ENCODE assay signal across 23 mouse cellular contexts in genomic region chr6:21828437-21828836, GRCm38 (mm10). TPM values are rescaled to one million over a fixed set of nuclear protein-coding genes. Genes with fewer than 3 reads are reported as not detected.
DNase-seq lines count a peak whose midpoint lies in the region; ATAC-seq lines count a peak whose summit lies in the region.
"Had no signal": no experiment of that assay in that cellular context is flagged by ENCODE, and none has a peak within 500 bp of the region (broad histone marks: within the 10 kb centered on the region; RNA-seq: fewer than 3 reads in every experiment).

No protein-coding gene starts in this region.

- 67% methylated on average over 4 of the region's 4 CpGs for WGBS in liver, embryonic 15.5 days (ENCODE audit: insufficient replicate concordance)
- 70% methylated on average over 4 of the region's 4 CpGs for WGBS in liver, embryonic 12.5 days (ENCODE audit: insufficient replicate concordance)
- WGBS in intestine, embryonic 15.5 days, result 64% methylated on average over 4 of the region's 4 CpGs

- no peaks in the 10 kb centered on the region for H3K27me3 ChIP-seq in liver, embryonic 15.5 days
- H3K27me3 ChIP-seq in liver, embryonic 12.5 days (replicated peaks), result no peaks in the 10 kb centered on the region
- no peaks in the 10 kb centered on the region for H3K27me3 ChIP-seq in intestine, embryonic 15.5 days (replicated peaks)
- H3K27me3 ChIP-seq: forebrain, embryonic 12.5 days; hindbrain, embryonic 12.5 days; limb, embryonic 13.5 days; neural tube, embryonic 12.5 days had no signal

- H3K4me1 ChIP-seq in liver, embryonic 15.5 days (replicated peaks), result no peaks in the 10 kb centered on the region
- H3K4me1 ChIP-seq in liver, embryonic 12.5 days, result no peaks in the 10 kb centered on the region
- H3K4me1 ChIP-seq in intestine, embryonic 15.5 days (replicated peaks), result peaks cover 13% of the 10 kb centered on the region; the same call in 1 of the 2 replicates
- H3K4me1 ChIP-seq: forebrain, embryonic 12.5 days; hindbrain, embryonic 12.5 days; neural tube, embryonic 12.5 days had no signal

- no peaks in the 10 kb centered on the region for H3K9me3 ChIP-seq in liver, embryonic 15.5 days (replicated peaks)
- H3K9me3 ChIP-seq in liver, embryonic 12.5 days (replicated peaks), result no peaks in the 10 kb centered on the region
- no peaks in the 10 kb centered on the region for H3K9me3 ChIP-seq in intestine, embryonic 15.5 days
- H3K9me3 ChIP-seq: embryonic facial prominence, embryonic 10.5 days; forebrain, embryonic 12.5 days; hindbrain, embryonic 12.5 days; limb, embryonic 13.5 days; neural tube, embryonic 12.5 days had no signal

- peak overlapping the region; percentile 61 for H3K27ac ChIP-seq in liver, embryonic 15.5 days (replicated peaks)
- H3K27ac ChIP-seq in liver, embryonic 12.5 days, result no peak overlapping the region
- peak overlapping the region; percentile 20; the same call in 1 of the 2 replicates for H3K27ac ChIP-seq in intestine, embryonic 15.5 days
- H3K27ac ChIP-seq: embryonic facial prominence, embryonic 10.5 days; forebrain, embryonic 12.5 days; hindbrain, embryonic 12.5 days; limb, embryonic 13.5 days; neural tube, embryonic 12.5 days had no signal

- H3K4me3 ChIP-seq in liver, embryonic 15.5 days (replicated peaks), result no peak overlapping the region
- H3K4me3 ChIP-seq in liver, embryonic 12.5 days, result no peak overlapping the region
- no peak overlapping the region for H3K4me3 ChIP-seq in intestine, embryonic 15.5 days (replicated peaks)
- H3K4me3 ChIP-seq: embryonic facial prominence, embryonic 10.5 days; forebrain, embryonic 12.5 days; hindbrain, embryonic 12.5 days; limb, embryonic 13.5 days; neural tube, embryonic 12.5 days had no signal

- H3K4me2 ChIP-seq in liver, embryonic 15.5 days, result 0 out of 2 replicates have a peak overlapping the region, but pooled peaks have one; percentile 8
- H3K4me2 ChIP-seq in liver, embryonic 12.5 days, result no peak overlapping the region
- no peak overlapping the region for H3K4me2 ChIP-seq in intestine, embryonic 15.5 days (replicated peaks)
- H3K4me2 ChIP-seq: forebrain, embryonic 12.5 days; hindbrain, embryonic 12.5 days; limb, embryonic 13.5 days; lung, embryonic 14.5 days; neural tube, embryonic 12.5 days had no signal

- H3K36me3 ChIP-seq in liver, embryonic 15.5 days (replicated peaks), result no peaks in the 10 kb centered on the region
- no peaks in the 10 kb centered on the region for H3K36me3 ChIP-seq in liver, embryonic 12.5 days
- H3K36me3 ChIP-seq in intestine, embryonic 15.5 days, result no peaks in the 10 kb centered on the region

- no peak overlapping the region for H3K9ac ChIP-seq in liver, embryonic 15.5 days
- H3K9ac ChIP-seq in liver, embryonic 12.5 days, result no peak overlapping the region
- no peak overlapping the region for H3K9ac ChIP-seq in intestine, embryonic 15.5 days
- H3K9ac ChIP-seq: forebrain, embryonic 12.5 days; hindbrain, embryonic 12.5 days; limb, embryonic 13.5 days; lung, embryonic 14.5 days; neural tube, embryonic 12.5 days had no signal

- no peak for ATAC-seq in liver, embryonic 15.5 days (ENCODE audit: insufficient read depth)
- no peak for ATAC-seq in liver, embryonic 12.5 days
- ATAC-seq in intestine, embryonic 15.5 days, result peak; percentile 50
- ATAC-seq: inflammation-experienced regulatory T-cells, adult 6 months had no signal

- peak; percentile 19 for DNase-seq in gastrocnemius, postnatal 25 days
- DNase-seq in gastrocnemius, adult 8-10 months (ENCODE audit: low spot score in 2 of 2), result no peak
- peak; percentile 57 for DNase-seq in adipocyte (ENCODE audit: low spot score)
- no peak for DNase-seq in urinary bladder, postnatal 25 days (ENCODE audit: low spot score)
- no peak for DNase-seq in cerebellum, postnatal 36 days
- DNase-seq: cerebellum, adult 8-10 months; heart, postnatal 14 days; kidney, postnatal 10 days; lung, embryonic 14.5 days; lung, postnatal 36 days; right cerebral cortex, adult 18-20 months; thymus, postnatal 36 days had no signal

RNA-seq across cellular contexts. Expression of gene Tspan12, which starts 23.9 kb away (rescaled TPM):
- total RNA-seq in gastrocnemius, postnatal 25 days (2021), result 10 to 100 TPM; 13.9 to 37.2 TPM
- 10 to 100 TPM in 3 of 4 experiments, 1 to 10 TPM in 1; 9.9 to 11.7 (median 11.0) TPM for total RNA-seq in gastrocnemius, adult 8-10 months (2022)
- 19.5 and 20.2 TPM in 2 replicates for polyA plus RNA-seq in liver, embryonic 15.5 days (2015; fragmentation: Nextera tagmentation; extraction: Ambion mirVana)
- 27.3 and 30.0 TPM in 2 replicates for polyA plus RNA-seq in liver, embryonic 12.5 days (2016; fragmentation: Nextera tagmentation; extraction: Ambion mirVana)
- polyA plus RNA-seq in intestine, embryonic 15.5 days (2015; fragmentation: Nextera tagmentation; extraction: Ambion mirVana), result 72.9 and 80.5 TPM in 2 replicates
- total RNA-seq: megakaryocyte-erythroid progenitor cell, adult 5-6 weeks; monocyte, adult 5-6 weeks had no signal
- polyA plus RNA-seq: inflammation-experienced regulatory T-cells, adult 6 months had no signal

Comparison
In these comparisons a context has a peak if more than half of its experiments do, and no peak if none do; other contexts are left out.
1. DNase-seq: peak in gastrocnemius, postnatal 25 days (single experiment) and adipocyte (single experiment); none in gastrocnemius, adult 8-10 months (0 of 2), urinary bladder, postnatal 25 days (single experiment) and cerebellum, postnatal 36 days (0 of 2).